Mouse (Mus musculus): Measurements from ENCODE around the gene Lypd3.

DNA sequence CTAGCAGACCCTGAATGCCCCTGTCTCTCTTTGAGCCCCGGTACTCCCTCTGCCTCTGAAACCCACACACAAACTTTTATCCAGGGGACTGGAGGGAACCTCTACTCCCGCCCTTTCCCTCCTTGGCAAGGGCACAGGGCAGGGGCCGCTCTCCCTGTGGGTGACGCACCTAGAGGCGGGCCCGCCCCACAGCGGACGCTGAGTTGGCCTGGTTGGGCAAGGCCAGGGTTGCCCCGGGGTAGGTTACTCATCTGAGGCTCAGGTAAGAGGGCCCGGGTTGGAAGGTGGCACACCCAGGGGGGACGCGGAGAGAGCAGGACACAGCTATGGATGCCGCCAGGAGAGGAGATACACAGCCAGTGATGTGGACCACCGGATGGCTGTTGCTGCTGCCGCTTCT is at the start of gene Lypd3:
- no peak for TF ChIP-seq TAL1 (IDR thresholded peaks at IDR 0.05; ENCODE audit: low read length)
- no peak for TF ChIP-seq GATA1 (IDR thresholded peaks at IDR 0.05; ENCODE audit: low read length)
